Mouse (Mus musculus) forelimb bud, embryonic 11.5 days (tissue): ENCODE results near the gene Bglap3.
A peak's percentile ranks its signal among the peaks of the same experiment; 100 is the strongest.
"Not testable (repeated sequence)": the region's sequence is repeated elsewhere in the genome, so short reads cannot be mapped to it uniquely, and the experiment has no call there.

ENCODE experiments used
- DNase-seq: peaks from one replicate; pipeline ENCODE4 v3.0.0-alpha.2; 2012; ENCODE audit warnings: low read depth, low spot score

Gene Bglap3

DNA sequence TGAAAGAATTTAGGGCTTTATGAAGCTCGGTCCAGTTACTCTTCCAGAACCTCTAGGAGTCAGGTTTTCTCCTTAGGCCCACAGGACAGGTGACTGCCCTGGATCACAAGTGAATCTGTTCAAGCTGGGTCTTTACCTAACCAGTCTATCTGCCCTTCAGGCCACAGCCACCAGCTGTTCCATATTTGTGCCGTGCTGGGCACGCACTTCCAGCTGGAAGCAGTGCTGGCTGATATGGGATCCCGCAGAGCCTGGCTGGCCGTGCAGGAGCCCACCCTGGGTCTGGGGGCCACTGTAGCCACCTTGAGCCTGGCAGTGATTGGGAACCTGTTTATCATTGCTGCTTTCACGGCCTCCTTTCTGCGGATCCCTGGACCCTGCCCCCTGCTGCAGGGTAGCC is 4.1 kb upstream of the Bglap3 start:
- DNase-seq: peak; percentile 24

DNA sequence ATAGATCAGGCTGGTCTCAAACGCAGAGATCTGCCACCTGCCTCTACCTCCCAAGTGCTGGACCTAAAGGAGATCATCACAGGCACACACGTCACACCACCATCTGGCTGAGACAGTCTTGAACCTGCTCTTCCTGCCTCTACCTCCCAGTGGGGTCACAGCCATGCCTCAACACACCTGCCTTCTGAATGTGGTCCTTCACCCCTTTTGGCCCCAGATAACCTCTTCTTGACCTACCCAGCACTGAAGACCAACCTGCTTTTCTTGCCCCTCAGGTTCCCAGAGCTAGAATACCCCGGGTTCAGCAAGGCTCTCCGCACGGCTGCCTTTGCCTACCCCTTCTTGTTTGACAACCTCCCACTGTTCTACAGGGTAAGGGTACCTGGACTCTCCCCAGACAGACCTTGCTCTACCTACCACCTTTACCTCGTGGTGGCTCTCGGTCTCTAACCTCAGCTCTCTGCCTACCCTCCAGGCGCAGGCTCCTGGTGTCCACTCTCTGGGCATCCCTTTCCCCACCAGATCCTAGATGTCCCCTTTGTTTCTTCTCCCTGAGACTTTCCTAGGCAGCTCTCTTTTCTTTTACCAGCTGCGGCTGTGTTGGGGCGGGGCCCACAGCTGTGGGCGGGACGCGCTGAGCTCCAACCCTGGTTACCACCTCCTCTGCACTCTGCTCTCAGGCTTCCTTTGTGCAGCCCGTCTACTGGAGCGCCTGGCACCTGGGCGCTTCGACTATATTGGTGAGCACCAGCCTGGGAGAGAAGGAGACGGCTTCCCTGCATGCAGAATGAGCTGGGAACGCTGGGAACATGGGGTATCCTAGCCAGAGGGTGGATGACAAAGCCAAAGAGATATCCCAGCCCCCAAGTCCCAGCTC is 3.4 kb upstream of the Bglap3 start:
- peak; percentile 51 for DNase-seq

DNA sequence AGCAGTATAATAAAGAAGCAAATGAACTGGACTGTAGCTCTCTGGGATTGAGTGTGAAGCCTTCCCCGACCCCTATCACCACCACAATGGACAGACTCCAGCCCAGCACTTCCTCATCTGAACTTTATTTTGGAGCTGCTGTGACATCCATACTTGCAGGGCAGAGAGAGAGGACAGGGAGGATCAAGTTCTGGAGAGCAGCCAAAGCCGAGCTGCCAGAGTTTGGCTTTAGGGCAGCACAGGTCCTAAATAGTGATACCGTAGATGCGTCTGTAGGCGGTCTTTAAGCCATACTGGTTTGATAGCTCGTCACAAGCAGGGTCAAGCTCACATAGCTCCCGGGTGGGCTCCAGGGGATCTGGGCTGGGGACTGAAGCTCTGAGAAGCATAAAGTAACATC is 4.0 kb downstream of the Bglap3 start:
- not testable (repeated sequence) for DNase-seq

DNA sequence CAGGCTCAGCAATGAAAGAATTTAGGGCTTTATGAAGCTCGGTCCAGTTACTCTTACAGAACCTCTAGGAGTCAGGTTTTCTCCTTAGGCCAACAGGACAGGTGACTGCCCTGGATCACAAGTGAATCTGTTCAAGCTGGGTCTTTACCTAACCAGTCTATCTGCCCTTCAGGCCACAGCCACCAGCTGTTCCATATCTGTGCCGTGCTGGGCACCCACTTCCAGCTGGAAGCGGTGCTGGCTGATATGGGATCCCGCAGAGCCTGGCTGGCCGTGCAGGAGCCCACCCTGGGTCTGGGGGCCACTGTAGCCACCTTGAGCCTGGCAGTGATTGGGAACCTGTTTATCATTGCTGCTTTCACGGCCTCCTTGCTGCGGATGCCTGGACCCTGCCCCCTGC is 5.0 kb downstream of the Bglap3 start:
- DNase-seq: not testable (repeated sequence)

DNA sequence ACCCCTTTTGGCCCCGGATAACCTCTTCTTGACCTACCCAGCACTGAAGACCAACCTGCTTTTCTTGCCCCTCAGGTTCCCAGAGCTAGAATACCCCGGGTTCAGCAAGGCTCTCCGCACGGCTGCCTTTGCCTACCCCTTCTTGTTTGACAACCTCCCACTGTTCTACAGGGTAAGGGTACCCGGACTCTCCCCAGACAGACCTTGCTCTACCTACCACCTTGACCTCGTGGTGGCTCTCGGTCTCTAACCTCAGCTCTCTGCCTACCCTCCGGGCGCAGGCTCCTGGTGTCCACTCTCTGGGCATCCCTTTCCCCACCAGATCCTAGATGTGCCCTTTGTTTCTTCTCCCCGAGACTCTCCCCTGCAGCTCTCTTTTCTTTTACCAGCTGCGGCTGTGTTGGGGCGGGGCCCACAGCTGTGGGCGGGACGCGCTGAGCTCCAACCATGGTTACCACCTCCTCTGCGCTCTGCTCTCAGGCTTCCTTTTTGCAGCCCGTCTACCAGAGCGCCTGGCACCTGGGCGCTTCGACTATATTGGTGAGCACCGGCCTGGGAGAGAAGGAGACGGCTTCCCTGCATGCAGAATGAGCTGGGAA is 5.6 kb downstream of the Bglap3 start:
- DNase-seq: peak; percentile 35

DNA sequence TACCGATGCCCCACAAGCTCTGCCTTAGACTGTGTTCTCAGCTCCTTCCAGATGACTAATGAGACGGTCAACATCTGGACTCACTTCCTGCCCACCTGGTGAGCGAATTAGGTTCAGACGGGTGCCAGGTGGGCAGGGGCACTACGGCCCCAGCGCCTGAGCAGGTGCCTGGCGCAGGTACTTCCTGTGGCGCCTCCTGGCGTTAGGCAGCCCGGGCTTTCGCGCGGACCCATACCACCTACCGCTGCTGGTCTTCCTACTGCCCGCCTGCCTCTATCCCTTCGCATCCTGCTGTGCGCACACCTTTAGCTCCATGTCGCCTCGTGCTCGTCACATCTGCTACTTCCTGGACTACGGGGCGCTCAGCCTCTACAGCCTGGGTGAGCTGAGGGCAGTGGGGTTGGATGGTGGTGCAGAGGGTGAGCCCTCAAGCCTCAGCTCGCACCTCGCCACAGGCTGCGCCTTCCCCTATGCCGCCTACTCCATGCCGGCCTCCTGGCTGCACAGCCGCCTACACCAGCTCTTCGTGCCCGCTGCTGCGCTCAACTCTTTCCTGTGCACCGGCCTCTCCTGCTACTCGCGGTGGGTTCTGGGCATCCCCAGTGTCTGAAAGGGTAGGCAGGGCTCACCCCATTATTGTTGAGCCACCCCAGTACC is 6.7 kb downstream of the Bglap3 start:
- no peak for DNase-seq

DNA sequence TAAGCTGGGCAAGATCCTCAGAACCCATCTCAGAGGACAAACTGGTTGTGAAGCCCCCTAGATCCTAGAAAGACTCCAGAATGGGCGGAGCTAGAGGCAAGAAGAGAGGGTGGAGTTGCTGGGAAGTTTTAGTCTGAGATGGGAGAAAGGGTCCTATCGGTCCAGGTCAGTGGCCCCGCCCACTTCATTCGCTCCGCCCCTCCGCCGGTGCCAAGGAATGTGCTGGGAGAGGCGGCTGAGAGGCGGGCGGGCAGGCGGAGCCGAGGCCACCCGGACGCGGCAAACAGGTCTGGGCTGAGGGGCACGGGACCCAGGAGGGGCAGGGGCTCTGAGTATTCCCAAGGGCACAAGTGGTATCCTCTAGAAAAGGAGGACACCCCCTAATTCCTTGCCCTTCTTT is 8.2 kb downstream of the Bglap3 start, which contains the start of gene Paqr6:
Gene Paqr6 (plus strand): TSS at position 248 of the 400 bp plus-strand sequence.
- DNase-seq: peak; percentile 40

DNA sequence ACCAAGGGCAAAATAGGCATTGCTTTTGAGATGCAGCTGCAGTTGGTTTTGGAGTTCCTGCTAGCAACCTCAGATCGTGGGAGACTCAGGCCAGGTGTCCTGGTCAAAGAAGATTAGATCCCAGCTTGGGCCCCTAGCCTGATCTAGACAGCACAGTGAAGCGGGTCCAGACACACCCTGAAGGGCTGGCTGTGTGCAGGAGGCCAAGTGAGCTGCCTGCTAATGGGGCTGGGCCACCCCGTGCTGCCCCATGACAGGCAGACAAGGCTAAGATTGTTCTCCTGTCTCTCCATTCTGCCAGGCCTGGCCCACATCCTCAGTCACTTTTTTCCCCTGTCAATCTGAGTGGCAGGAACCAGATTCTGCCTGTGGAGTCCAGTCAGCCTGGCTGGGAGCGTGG is 8.8 kb downstream of the Bglap3 start:
- DNase-seq: no peak

DNA sequence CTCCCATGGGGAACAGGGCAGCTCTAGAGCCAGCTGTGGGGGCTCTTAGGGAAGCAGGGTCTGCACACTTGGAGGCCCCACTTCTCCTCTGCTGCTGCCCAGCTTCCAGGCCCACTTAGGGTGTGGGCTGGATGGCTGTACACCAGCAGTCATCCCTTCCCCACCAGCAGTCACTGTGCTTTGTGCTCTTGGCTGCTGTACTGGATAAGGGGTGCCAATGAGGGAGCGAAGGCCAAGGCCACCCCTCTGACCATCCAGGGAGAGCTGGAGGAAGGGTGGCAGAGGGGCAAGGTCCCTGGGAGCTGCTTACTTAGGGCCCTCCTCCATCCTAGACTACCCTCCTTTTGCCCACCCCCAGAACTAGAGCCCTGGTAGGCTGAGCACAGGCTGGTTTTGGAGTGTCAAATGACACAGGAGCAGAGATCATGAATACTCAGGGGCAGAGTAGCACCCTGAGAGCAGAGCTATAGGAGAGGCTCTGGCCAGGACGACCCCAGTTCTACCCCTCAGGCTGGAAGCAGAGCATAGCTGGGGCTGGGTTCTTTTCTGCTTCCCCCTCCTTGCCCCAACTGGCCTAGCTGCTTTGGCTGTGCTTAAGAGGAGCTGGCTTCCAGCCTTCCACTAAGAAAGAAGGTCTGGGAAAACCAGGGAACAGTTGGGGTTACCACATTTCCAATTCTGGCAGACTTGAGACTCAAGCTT is 10.8 kb downstream of the Bglap3 start:
- DNase-seq: no peak

DNA sequence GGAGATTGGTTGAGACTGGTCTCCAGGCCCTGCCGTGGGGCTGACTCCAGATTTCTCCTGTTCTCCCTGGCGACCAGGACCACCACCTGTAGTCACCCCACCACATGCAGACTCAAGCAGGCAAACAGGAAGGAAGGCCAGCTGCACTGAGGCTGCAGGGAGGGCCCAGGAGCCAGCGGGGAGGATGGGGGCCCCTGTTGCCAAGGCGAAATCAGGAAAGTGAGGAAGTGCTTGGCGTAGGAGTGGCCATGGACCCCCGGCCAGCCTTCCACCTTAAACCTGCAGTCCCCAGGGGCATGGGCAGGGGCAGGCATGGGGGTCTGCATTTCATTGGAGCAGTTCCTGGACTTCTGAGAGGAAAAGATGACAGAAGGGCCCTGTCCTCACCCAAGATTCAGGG is 11.4 kb downstream of the Bglap3 start:
- DNase-seq: no peak

DNA sequence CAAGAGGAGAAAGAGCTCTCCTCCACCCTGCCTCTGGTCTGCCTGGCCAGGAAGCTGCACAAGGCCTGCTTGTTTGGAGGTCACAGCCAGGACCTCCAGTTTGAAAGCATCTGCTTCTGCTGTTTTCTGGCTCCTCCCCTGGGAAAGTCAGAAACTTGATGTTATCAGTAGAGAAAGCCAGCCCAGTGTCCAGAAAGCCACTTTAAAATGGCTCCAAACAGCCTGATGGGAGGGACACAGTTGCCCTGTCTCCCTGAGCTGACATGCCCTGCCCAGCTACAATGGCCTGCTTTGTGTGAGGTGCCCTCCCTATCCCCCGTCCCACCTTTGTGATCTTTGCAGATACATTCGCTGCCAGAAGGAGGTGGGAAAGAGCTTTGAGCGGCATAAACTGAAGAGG is 12.6 kb downstream of the Bglap3 start:
- no peak for DNase-seq

DNA sequence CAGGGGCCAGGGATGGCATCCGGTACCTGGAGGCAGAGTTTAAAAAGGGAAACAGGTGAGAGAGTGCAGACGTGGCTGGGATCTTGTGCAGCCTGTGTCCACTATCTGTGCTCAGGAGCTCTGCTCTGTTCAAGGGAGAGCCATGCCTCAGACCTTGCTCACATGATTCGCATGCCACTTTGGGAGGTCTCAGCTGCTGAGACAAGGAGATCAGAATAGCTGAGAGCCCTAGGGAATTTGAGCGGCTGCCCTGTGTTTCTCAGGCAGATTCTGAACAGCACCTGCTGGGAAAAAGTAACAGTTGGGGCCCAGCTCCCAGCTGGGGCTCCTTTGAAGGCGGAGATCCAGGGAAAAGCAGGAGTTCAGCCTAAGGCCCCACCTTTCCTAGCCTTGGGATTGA is 13.0 kb downstream of the Bglap3 start:
- DNase-seq: no peak

DNA sequence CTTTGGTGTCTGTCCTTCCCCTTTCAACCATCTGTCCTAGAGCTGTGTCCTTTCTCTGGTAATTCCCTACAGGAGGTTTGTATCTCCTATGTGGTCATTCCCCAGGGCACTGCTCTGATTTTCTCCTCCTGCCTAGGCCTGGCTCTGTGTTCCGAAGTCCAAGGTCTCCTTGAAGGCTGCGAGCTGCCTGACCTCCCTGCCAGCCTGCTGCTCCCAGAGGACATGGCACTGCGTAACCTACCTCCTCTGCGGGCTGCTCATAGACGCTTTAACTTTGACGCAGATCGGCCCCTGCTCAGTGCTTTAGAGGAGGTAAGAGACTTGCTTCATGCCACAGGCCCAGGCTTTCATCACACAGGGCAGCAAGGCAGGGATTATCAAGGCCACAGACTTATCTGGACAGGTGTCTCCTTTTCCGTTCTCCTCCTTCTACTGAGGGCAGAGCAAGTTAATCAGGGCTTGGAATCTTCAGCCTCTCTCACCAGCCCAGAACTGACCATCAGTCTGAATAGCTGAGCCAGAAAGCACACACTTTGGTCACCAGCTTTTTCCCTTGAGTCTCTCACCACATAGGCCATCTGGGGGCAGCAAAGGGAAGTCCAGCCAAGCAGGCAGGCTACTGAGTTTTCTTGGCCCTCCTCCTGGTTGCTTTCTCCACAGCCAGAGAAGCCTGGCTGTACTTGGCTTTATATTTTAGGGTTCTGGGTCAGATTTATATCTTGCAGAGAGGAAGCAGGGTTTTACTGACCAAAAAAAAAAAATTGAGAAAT is 18.0 kb downstream of the Bglap3 start:
- no peak for DNase-seq

DNA sequence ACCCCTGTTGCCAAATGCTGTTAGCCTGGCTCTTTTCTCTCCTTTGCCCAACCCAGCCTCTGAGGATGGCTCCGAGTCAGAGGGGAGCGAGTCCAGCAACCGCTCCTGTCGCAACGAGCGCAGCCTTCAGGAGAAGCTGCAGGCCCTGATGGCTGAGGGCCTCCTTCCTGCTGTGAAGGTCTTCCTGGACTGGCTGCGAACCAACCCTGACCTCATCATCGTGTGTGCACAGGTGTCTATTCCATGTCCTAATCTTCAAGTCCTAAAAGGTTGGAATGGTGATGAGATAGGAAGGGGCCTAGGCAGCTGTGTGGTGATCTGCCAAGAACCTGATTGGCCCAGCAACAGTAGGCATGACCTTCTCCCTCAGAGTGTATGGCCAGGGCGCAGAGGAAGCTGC is 19.6 kb downstream of the Bglap3 start:
- DNase-seq: no peak

DNA sequence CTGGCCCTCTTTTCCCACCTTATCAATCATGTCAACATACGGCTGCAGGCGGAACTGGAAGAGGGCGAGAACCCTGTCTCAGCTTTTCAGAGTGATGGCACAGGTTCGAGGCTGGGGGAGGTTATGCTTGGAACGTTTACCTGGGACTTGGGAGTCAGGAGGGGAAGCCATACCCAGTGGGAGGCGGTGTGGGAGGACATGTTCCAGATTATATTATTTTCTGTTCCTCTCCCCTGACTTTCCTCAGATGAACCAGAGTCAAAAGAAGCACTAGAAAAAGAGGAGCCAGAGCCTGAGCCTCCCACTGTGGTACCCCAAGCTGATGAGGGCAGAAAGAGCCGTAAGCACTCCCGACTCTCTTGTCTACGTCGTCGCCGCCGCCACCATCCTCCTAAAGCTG is 21.8 kb downstream of the Bglap3 start:
- no peak for DNase-seq

DNA sequence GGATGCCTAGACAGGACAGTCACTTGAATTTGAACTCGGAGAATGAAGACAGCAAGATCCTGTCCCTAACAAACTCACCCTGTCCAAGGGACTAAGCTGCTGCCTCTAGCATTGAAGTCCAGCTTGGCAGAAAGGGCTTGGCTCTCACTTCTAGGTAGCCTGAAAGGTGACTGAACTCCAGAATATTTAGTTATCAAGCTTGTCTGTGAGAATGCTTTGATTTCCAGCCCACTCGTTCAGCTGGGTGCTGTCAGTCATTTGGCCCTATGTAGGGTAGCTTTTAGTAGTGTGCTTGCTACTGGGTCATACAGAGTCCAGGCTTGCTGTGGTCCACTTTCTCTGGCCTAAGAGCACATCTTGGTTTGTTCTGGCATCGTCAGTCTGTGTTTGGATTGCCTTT is 33.5 kb downstream of the Bglap3 start:
- no peak for DNase-seq

DNA sequence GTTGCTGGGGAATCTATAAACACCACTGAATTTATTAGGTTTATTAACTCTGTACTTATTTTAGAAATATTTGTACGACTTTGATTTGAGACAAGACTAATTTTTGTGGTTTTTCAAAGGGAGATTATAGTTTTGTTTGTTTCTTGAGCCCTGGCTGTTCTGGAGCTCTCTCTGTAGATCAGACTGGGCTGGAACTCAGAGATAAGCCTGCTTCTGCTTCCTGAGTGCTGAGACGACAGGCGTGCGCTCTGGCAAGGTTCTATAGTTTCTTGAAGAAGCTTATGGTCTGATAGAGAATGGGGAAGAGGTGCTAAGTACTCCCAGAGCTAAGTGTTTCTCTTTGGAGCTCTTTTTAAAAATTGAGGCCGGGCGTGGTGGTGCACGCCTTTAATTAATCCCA is 34.2 kb downstream of the Bglap3 start:
- DNase-seq: no peak

DNA sequence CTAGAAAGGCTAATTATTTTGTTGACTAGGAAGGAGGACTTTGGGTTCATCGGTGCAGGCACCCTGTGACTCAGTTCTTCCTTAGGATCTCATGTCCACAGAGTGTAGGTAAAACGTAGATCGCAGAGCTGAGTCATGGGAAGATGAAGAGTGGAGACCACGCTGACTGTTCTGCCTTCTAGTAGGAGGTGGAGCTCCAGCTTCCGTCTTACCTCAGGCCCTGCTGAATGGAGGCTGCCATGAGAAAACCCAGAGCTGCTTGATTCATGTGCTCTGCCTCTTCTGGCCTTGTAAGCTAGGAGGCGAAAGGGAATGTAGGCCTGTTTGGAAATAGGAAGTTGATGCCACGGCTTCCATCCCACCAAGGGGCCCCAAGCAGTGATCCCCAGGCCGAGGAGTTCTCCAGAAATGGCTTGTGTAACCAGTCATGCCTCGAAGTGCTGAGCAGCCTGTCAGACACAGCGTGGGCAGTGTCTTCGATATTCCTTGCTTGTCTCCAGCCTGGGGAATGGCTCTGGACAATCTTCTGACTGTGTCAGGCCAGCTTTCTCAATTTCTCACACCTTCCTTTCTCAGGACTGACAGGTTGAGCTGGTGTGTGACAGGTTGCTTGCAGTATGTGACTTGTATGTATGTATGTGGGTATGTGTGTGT is 35.0 kb downstream of the Bglap3 start:
- DNase-seq: no peak

DNA sequence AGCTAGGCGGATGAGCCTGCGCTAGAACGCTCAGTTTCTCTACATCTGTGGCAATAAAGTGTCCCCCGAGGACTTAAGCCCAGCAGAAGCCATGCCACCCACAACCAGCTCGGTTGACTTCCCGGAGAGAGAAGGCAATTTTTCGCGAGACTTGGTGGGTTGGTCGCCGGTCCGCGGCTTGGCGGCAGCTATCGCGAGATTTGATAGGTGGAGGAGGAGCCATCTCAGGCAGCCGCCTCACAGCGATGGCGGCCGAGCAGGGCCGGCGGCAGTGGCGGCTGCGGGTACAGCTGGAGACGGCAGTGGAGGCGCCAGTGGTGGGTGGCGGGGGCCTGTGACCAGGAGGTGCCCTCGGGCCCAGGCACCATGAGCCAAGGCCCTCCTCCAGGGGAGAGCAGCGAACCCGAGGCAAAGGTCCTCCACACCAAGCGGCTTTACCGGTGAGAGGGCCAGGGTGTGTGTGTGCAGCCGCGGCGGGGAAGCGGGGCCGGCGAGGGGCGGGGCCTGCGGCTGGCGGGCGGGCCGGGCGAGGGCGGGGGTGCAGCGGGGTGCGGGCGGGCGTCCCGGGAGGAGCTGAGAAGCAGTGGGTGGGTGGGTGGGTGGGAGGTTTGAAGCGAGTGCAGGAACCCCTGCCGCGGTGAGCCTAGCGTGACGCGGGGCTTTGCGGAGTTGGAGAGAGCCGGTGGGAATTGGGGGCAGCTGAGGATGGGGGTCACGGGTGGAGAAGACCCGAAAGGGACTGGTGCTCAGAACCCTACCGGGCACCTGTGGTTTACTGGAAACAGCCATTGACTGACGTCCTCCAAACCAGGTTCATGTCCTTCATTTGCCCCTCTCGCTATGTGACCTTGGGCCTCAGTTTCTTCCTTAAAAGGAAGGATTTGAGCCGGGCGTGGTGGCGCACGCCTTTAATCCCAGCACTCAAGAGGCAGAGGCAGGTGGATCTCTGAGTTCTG is 36.2 kb downstream of the Bglap3 start, which contains the start of the genes Tmem79 and Smg5:
Gene Tmem79 (minus strand): TSS at position 91 of the 956 bp plus-strand sequence.
Gene Smg5 (plus strand): TSS at position 203 of the 956 bp plus-strand sequence.
- DNase-seq: peak; percentile 97
